16 mouse cellular contexts compared by ENCODE assay signal in the genomic region with DNA sequence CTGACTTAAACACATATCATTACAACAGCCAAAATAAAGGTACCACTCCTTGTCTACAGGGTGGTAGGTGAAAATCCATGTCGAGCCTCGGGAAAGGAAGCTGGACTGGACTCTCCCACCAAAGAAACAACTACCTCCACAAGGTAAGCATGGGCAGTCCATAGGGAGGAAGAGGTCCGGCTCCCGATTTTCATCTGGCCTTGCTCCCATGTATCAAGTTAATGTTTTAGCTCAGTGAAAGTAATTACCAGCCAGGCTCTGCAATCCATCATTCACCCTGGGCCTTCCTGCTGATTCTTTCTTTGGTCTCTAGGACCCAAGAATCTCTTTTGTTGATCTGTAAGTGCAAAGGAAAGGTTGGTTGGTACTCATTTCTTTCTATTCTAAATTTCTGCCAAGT.
"Had no signal": no experiment of that assay in that cellular context is flagged by ENCODE, and none has a peak within 500 bp of the region (broad histone marks: within the 10 kb centered on the region; RNA-seq: fewer than 3 reads in every experiment).

No protein-coding gene starts in this region.

- H3K4me3 ChIP-seq: left cerebral cortex, adult 2 months; limb, embryonic 10.5 days; liver, embryonic 15.5 days; midbrain, embryonic 10.5 days; neural tube, embryonic 13.5 days had no signal

- H3K4me2 ChIP-seq: liver, embryonic 11.5 days; liver, embryonic 15.5 days; neural tube, embryonic 13.5 days had no signal

- H3K36me3 ChIP-seq: limb, embryonic 10.5 days; liver, embryonic 15.5 days; midbrain, embryonic 10.5 days; neural tube, embryonic 13.5 days had no signal

- DNase-seq: lung, adult 2 months; lung, postnatal 36 days; midbrain, embryonic 14.5 days; retina, postnatal 1 day; right cerebral cortex, postnatal 4 days; spleen, adult 18-20 months; thymus, adult 18-20 months; thymus, postnatal 25 days had no signal

- H3K27me3 ChIP-seq: liver, embryonic 15.5 days; neural tube, embryonic 13.5 days had no signal

- ATAC-seq: hindbrain, postnatal 0 days; lung, postnatal 0 days had no signal

- H3K9ac ChIP-seq: liver, embryonic 15.5 days; neural tube, embryonic 13.5 days had no signal

- H3K27ac ChIP-seq: hindbrain, postnatal 0 days; left cerebral cortex, adult 2 months; limb, embryonic 10.5 days; liver, embryonic 15.5 days; midbrain, embryonic 10.5 days; neural tube, embryonic 13.5 days had no signal

- H3K9me3 ChIP-seq: limb, embryonic 10.5 days; liver, embryonic 15.5 days; midbrain, embryonic 10.5 days; neural tube, embryonic 13.5 days had no signal

- H3K4me1 ChIP-seq: liver, embryonic 15.5 days; midbrain, embryonic 10.5 days; neural tube, embryonic 13.5 days had no signal
